Mouse (Mus musculus) heart, adult 2 months (tissue): ENCODE data around the gene Dkkl1.

Source experiments
- CTCF ChIP-seq: fragments of 200-600 bp; IDR thresholded peaks from 2 replicates; pipeline ENCODE4 v1.8.1; 2022; ENCODE audit warnings: antibody characterized with exemption, mild to moderate bottlenecking, moderate library complexity
- EP300 ChIP-seq: fragments of 200-500 bp; IDR thresholded peaks from 2 replicates; pipeline ENCODE4 v1.6.1; 2011; ENCODE audit warnings: low read depth, low read length, control low read depth; ENCODE audit not compliant: insufficient read depth
- POLR2A ChIP-seq: fragments of 200-500 bp; IDR thresholded peaks from 2 replicates; pipeline ENCODE4 v1.6.1; 2011; ENCODE audit warnings: mild to moderate bottlenecking, low read depth, low read length, control low read depth; ENCODE audit not compliant: insufficient read depth

GRCm38 (mm10) chr7:45257063-45257840, 45.3 kb upstream of the Dkkl1 start:
- TF ChIP-seq CTCF (no peak), EP300 (no peak), POLR2A (no peak)
